Mouse (Mus musculus): ENCODE data around the gene Rffl. TPM values are rescaled to one million over a fixed set of nuclear protein-coding genes. Genes with fewer than 3 reads are reported as not detected.
A peak's percentile ranks its signal among the peaks of the same experiment; 100 is the strongest.

Rffl gene
- total RNA-seq, 2 experiments from 2014 or later = 3.5 to 4.1 TPM

DNA sequence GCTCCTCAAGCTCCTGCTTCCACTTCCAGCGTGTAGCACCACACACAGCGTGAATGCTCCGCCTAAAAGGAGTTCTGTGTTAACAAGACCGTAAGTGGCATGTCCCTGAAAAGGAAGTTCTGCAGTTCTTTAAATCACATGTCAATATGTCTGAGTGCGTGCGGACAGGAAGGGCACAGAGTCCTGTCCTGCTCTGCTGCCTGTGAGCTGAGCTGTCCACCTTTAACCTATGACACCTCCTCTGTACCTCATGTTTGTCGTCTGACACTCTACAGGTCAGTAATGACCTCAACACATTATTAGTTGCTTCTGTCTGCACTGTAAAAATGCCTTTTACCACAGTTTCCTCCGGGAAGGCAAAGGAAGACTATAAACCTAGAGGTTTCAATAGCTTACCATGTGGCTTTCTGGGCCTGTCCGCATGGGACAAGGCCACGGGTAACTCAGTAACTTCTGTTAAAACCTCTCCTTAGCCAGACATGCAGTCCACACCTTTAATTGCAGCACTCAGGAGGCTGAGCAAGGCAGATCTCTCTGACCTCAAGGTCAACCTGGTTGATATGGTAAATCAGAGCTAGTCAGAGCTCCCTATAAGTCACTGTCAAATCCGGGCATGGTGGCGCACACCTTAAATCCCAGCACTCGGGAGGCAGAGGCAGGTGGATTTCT is 50.1 kb downstream of the Rffl start:
- no peak for DNase-seq (ENCODE audit: extremely low spot score in 1 of 2, low spot score in 2 of 2)
- intact Hi-C loops (cut with DNase I) = no loop called here

DNA sequence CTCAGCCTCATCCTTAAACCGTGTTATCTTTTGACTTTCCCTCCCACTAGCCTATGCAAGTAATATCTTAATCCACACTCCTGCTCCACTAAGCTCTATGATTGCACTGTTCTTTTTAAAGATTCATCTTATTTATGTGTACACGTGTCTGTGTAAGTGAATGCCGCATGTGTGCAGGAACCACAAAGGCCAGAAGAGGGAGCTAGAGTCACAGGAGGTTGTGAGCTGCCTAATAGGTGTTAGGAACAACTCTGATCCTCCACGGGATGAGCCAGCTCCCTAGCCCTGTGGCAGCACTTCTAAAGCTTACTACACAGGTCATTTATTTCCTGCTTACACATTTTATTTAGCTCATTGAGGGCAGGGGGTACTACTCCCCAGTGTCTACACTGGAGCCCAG is 51.7 kb downstream of the Rffl start:
- DNase-seq (ENCODE audit: extremely low spot score in 1 of 2, low spot score in 2 of 2) = peak in 1 of 2 experiments; percentile 64
- intact Hi-C loops (cut with DNase I) = no loop called here

DNA sequence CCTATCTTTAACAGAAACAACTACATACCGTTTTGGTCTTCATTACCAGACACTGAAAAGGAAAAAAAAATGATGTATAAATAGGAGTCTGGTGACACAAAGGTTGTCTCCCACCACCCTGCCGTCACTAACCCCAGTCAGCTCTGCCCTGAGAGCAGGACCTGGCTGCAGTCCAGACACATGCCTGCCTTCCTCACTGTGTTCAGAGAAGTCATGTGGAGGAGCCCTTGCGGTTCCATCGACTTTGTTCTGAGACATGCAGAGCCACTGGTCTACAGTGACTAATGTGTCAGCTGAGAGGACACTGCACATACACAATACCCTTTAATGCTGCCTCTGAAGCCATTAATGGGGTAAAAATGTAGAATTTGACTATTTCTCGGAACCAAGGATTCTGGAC is 62.5 kb downstream of the Rffl start:
- peak in 1 of 2 experiments; percentile 49 for DNase-seq (ENCODE audit: extremely low spot score in 1 of 2, low spot score in 2 of 2)

DNA sequence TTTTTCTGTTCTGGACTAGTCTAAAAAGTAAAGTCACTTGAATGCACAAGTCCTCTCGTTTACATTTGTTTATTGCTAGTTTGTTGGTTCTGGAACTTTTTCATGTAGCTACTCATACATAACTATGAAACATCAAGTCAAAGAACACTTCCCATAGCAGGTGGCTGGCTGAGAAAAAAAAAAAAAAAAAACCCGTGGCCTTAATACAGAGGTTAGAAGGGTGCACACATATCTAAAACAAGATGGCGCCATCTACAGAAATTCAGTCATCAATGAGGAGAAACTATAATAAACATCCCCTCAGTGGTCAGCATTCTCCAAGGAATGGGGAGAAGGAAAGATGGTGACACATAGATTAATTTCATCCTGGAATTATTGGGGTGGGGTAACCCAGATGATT is 63.6 kb downstream of the Rffl start:
- intact Hi-C loops (cut with DNase I) = no loop called here
- DNase-seq (ENCODE audit: extremely low spot score in 1 of 2, low spot score in 2 of 2) = no peak

More for the DNA sequence above, 62.5 kb downstream of the Rffl start:
- intact Hi-C loops (cut with DNase I) = no loop called here

DNA sequence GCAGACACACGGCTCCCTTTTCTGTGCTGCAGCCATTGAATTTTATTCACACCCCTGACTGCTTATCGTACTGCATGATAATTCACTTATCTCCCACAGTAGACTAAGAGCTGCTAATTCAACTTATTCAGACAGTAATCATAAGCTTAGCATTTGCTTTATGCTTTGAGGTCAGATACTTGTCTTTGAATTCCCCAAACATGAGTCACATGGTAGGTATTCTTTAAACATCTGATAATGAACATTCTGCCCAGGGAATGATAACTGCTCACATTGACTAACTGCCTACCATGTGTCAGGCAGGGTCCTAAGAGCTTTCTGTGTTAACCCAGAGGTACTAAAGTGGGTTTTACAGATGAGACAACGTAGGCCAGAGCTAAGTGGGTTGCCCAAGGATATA is 64.4 kb downstream of the Rffl start:
- intact Hi-C loops (cut with DNase I) = no loop called here
- DNase-seq (ENCODE audit: extremely low spot score in 1 of 2, low spot score in 2 of 2) = no peak

DNA sequence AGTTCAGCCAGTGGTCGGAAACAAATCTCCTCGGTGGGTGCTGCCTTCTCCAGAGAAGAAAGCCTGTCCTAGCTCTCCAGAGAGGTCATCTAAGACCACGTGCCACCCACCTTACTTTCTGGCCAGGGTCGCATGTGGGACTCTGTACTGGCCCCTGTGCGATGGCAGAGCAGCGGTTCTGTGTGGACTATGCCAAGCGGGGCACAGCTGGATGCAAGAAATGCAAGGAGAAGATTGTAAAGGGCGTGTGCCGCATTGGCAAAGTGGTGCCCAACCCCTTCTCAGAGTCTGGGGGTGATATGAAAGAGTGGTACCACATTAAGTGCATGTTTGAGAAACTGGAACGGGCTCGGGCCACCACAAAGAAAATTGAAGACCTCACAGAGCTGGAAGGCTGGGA is 87.6 kb downstream of the Rffl start:
- intact Hi-C loops (cut with DNase I) = loop anchor here (5.0 kb wide), 1 partner anchor 89 kb away; the partner anchor contains the start of gene Rffl

DNA sequence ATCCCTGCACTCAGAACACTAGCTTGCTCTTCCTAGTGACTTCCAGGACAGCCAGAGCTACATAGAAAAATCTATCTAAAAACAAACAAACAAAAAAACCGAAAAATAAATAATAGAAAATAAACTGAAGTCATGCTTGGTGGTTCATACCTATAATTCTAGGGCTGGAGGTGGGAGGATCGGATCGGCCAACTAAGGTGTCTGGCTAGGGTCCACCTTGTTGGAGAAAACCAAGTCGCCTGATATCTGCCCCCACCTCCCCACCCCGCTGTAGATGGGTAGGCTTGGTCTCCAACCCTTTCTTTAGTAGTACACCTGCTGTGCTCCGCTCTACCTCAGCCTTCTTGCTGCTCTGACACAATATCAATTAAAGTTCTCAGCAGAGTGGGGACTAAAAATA is 88.8 kb downstream of the Rffl start:
- intact Hi-C loops (cut with DNase I) = loop anchor here (5.0 kb wide), 1 partner anchor 90 kb away; the partner anchor contains the start of gene Rffl
- no peak for DNase-seq (ENCODE audit: extremely low spot score in 1 of 2, low spot score in 2 of 2)

More for the DNA sequence above, 87.6 kb downstream of the Rffl start:
- DNase-seq (ENCODE audit: extremely low spot score in 1 of 2, low spot score in 2 of 2) = no peak

DNA sequence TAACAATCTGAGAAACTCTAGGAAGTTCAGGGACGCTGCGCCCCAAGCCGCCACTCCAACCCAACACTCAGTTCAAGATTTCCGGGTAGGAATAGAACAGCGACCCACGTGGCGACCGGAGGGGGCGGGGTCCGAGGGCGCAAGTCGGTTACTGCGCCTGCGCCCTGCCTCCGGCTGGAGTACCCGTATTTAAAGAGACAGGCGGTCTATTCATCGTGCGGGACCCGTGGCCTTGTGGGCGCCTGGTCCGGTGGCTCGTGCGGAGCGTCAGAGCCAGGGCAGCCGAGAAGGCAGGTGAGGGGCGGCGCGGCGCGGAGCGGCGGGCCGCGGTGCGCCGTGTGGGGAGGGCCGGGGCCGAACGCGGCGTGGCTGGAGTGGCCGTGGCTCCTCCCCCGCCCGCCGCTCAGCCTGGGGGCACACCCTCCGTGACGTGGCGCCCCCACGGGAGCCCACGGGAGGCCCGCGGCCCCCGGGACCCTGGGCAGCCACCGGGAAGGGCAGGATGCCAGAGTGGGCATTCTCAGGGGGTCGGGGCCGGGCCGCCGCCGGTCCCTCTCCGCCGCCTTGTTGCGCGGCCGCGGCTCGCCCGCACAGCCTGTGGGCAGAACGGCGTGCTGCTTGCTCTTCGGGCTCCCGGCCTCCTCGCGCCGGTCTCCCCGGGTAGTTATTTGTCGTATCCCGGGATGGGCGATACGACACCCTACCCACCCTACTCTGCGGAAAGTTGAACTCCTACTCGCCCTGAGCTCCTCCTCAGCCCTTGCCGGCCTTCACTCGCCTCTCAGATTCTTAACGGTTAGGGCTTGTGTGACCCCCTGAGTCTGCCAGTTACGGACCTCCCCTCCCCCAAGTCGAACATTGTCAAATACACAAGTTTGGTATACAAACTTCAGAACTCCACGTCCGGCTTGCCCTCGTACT is 89.8 kb downstream of the Rffl start, which contains the start of gene Lig3:
Gene Lig3 (plus strand): TSS at position 126 of the 921 bp plus-strand sequence.
- peak; percentile 92 to 96 for DNase-seq (ENCODE audit: extremely low spot score in 1 of 2, low spot score in 2 of 2)
- intact Hi-C loops (cut with DNase I) = loop anchor here (5.0 kb wide), 1 partner anchor 91 kb away; the partner anchor contains the start of gene Rffl

DNA sequence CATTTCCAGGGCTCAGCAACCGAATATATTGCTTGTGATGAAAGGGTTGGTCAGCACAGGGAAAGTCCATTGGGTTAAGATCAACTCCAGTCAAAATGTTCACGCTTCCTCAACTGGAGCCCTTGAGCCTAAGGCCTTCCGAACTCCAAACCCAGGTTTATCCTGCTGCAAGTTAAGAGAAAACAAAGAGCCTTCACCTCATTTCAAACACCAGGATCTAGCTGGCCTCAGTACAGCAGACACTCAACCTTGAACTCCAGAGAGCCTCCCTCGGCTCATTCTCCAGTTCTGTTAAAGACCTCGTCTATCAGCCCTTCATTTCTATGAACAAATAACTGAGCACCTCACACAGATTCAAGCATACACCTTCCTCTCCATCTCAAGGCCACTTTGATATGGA is 90.9 kb downstream of the Rffl start:
- no peak for DNase-seq (ENCODE audit: extremely low spot score in 1 of 2, low spot score in 2 of 2)
- intact Hi-C loops (cut with DNase I) = loop anchor here (5.0 kb wide), 1 partner anchor 92 kb away; the partner anchor contains the start of gene Rffl

DNA sequence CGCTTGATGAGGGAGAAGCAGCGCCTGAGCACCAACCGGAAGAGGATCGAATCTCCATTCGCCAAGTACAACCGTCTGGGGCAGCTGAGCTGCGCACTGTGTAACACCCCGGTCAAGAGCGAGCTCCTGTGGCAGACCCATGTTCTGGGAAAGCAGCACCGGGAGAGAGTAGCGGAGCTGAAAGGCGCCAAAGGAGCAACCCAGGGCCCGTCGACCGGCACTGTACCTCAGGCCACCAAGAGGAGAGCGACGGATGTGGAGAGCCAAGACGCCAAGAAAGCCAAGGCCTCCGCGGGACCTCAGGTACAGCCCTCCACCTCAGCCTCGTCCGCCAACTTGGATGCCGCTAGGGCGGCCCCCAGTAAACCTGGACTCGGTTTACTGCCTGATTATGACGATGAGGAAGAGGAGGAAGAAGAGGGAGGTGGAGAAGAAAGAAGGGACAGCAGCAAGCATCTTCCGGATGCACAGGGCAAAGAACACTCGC is 106.5 kb downstream of the Rffl start:
- intact Hi-C loops (cut with DNase I) = loop anchor here (5.0 to 10.0 kb wide), 3 partner anchors 150 to 530 kb away; partner anchors contain the start of gene Tmem132e
- DNase-seq (ENCODE audit: extremely low spot score in 1 of 2, low spot score in 2 of 2) = no peak

DNA sequence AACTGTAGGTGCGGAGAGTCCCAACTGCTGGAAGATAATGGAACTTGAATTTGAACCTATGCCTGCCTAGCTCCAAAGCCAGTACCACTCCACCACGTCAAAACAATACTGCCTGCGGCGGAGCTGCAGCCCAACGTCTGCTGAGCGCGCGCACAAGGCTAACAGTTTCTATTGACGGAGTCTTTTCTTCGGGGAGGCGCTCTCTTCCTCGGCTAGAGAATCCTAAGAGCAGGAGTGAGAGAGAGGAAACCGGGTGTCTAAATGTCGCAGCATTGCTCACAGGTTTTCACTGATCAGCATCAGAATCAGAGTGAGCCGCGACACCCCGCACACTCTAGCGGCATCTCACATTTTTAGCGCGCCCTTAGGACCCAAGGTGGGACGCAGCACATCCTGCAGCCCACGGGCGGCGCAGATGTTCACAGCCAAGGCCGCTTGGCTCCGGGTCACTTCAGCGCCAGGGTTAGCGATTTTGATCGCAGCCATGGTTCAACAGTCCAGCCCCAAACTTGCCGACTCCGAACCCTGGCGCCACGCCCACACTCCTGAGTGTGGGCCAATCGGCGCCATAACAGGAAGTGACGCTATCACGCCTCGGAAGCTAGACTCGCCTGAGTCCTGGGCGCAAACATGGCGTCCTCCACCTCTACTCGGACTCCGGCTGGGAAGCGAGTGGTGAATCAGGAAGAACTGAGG is 107.1 kb downstream of the Rffl start, which contains the start of the genes Cct6b and Zfp830:
Gene Cct6b (minus strand): TSS at position 580 of the 696 bp plus-strand sequence.
Gene Zfp830 (plus strand): TSS at position 604 of the 696 bp plus-strand sequence.
- DNase-seq (ENCODE audit: extremely low spot score in 1 of 2, low spot score in 2 of 2) = peak; percentile 88 to 96
- intact Hi-C loops (cut with DNase I) = loop anchor here (5.0 to 10.0 kb wide), 3 partner anchors 149 to 529 kb away; partner anchors contain the start of gene Tmem132e

DNA sequence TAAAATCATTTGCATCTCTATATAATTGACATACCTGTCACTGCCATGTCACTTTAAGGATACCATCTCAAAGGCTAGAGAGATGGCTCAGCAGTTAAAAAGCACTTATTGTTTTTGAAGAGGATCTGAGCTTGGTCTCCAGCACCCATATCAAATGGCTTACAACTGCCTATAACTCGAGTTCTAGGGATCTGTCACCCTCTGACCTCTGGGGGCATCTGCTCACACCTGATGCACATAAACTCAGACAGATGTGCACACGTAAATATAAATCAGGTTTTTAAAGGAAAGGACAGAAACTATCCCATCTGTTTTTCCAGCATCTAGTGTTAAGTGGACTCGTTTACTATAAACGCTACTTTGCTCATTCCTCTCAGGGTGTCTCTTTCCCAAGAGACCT is 107.7 kb downstream of the Rffl start:
- intact Hi-C loops (cut with DNase I) = loop anchor here (5.0 to 10.0 kb wide), 3 partner anchors 148 to 528 kb away; partner anchors contain the start of gene Tmem132e
- DNase-seq (ENCODE audit: extremely low spot score in 1 of 2, low spot score in 2 of 2) = no peak

DNA sequence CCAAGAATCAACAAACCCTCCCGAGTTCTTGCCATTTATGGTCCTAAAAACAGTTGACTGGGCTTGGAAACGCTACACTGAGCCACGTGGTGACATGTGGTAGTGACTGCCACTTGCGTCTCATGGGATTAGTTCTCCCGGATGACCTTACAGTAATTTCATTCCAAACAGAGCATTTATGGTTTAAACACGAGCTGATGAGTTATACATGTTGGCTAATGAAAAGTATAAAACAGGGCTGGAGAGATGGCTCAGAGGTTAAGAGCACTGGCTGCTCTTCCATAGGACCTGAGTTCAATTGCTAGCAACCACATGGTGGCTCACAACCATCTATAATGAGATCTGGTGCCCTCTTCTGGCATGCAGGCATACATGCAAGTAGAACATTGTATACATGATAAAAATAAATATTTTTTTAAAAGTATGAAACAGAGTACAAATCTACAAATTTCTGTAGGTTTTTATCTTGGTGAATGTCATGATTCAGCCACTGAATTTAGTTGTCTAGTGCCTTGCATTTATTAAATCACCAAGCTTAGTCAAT is 108.7 kb downstream of the Rffl start:
- no peak for DNase-seq (ENCODE audit: extremely low spot score in 1 of 2, low spot score in 2 of 2)
- intact Hi-C loops (cut with DNase I) = loop anchor here (5.0 to 10.0 kb wide), 3 partner anchors 148 to 528 kb away; partner anchors contain the start of gene Tmem132e

DNA sequence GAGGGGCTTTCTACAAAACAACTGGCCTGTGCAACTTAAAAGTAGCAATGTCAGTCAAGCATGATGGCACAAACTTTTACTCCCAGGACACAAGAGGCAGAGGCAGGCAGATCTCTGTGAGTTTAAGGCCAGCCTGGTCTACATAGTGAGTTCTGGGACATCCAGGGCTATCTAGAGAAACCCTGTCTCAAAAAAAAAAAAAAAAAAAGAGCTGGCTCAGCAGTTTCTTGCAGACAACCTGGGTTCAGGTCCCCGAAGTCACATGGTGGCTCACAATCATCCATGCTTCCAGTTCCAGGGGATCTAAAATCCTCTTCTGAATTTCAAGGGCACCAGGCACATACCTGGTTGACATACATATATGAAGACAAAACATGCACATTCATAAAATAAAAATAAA is 115.1 kb downstream of the Rffl start:
- intact Hi-C loops (cut with DNase I) = no loop called here
- DNase-seq (ENCODE audit: extremely low spot score in 1 of 2, low spot score in 2 of 2) = no peak
